Mouse (Mus musculus) liver, postnatal 0 days (tissue): ENCODE data around the gene Iqcb1. TPM values are rescaled to one million over a fixed set of nuclear protein-coding genes. Genes with fewer than 3 reads are reported as not detected.

Source experiments
- ATAC-seq: fragments of 200-750 bp; cut with Nextera tagmentation; 2 replicates; pipeline ENCODE4 v1.8.0; 2017; ENCODE audit warnings: mild to moderate bottlenecking, moderate library complexity
- DNase-seq: peaks from one replicate; pipeline ENCODE4 v3.0.0-alpha.2; 2016
- H3K27ac ChIP-seq: fragments of 300-500 bp; sonication (generic); 2 replicates; pipeline ENCODE4 v1.5.1; 2014; ENCODE audit warnings: antibody characterized with exemption, moderate library complexity, mild to moderate bottlenecking, low read depth
- H3K27me3 ChIP-seq: fragments of 300-500 bp; sonication (generic); 2 replicates; pipeline ENCODE4 v1.6.1; 2014; ENCODE audit warnings: low read length, control low read depth, mixed read lengths; ENCODE audit not compliant: insufficient read depth
- H3K36me3 ChIP-seq: fragments of 300-500 bp; sonication (generic); replicated peaks from 2 replicates; pipeline ENCODE4 v1.6.1; 2014; ENCODE audit warnings: mild to moderate bottlenecking, control low read depth, low read length, moderate library complexity, mixed read lengths; ENCODE audit not compliant: insufficient read depth
- H3K4me1 ChIP-seq: fragments of 300-500 bp; sonication (generic); 2 replicates; pipeline ENCODE4 v1.6.1; 2014; ENCODE audit warnings: antibody characterized with exemption, mild to moderate bottlenecking, control low read depth; ENCODE audit not compliant: insufficient read depth
- H3K4me2 ChIP-seq: fragments of 300-500 bp; sonication (generic); 2 replicates; pipeline ENCODE4 v1.6.1; 2014; ENCODE audit warnings: low read depth, mild to moderate bottlenecking, low read length, moderate library complexity, mixed read lengths
- H3K4me3 ChIP-seq: fragments of 300-500 bp; sonication (generic); 2 replicates; pipeline ENCODE4 v1.5.1; 2014; ENCODE audit warnings: low read depth, low read length
- H3K9ac ChIP-seq: fragments of 300-500 bp; sonication (generic); replicated peaks from 2 replicates; pipeline ENCODE4 v1.6.1; 2014; ENCODE audit warnings: mild to moderate bottlenecking, moderate library complexity
- H3K9me3 ChIP-seq: fragments of 300-500 bp; sonication (generic); 2 replicates; pipeline ENCODE4 v1.6.1; 2016; ENCODE audit warnings: mild to moderate bottlenecking, control low read depth, low read length, mixed read lengths
- CTCF ChIP-seq: sonication (generic); IDR thresholded peaks from 2 replicates; pipeline ENCODE4 v1.5.1; 2016; ENCODE audit warnings: antibody characterized with exemption, low read depth
- EP300 ChIP-seq: IDR thresholded peaks from 2 replicates; pipeline ENCODE4 v1.6.1; 2016; ENCODE audit warnings: antibody characterized with exemption, low read depth, mild to moderate bottlenecking
- WGBS: fragments of 180-500 bp; shearing (Covaris S2); extraction: QIAGEN DNeasy Blood & Tissue Kit; methylation state at CpG from one replicate; pipeline ENCODE4 v1.1.7; 2014; ENCODE audit not compliant: insufficient replicate concordance; 5-methylcytosine and 5-hydroxymethylcytosine counted together
- microRNA-seq: library from miRNA; unstranded; fragments of <30 nt; microRNA quantifications from one replicate; pipeline ENCODE4, GENCODE M21; 2016
- polyA plus RNA-seq: library from polyadenylated mRNA; unstranded; fragments of >200 nt; fragmentation: Nextera tagmentation; extraction: Ambion mirVana; gene quantifications from 2 replicates; pipeline ENCODE4 v1.2.1, GENCODE M21; 2015

The Iqcb1 gene
- polyA plus RNA-seq, 1 experiment from 2014 or later: 7.8 TPM

- no peak for TF ChIP-seq CTCF
- TF ChIP-seq EP300: no peak
Observed at GRCm38 (mm10) chr16:36921980-36922379, 93.8 kb downstream of the Iqcb1 start.

More at GRCm38 (mm10) chr16:36921980-36922379, 93.8 kb downstream of the Iqcb1 start:
- no peak overlapping the region for H3K4me2 ChIP-seq
- no peak overlapping the region for H3K27ac ChIP-seq
- ATAC-seq: no peak
- peaks cover 53% of the 10 kb centered on the region for H3K36me3 ChIP-seq
- H3K27me3 ChIP-seq: no peaks in the 10 kb centered on the region
- no peak for DNase-seq
- no peaks in the 10 kb centered on the region for H3K4me1 ChIP-seq
- H3K4me3 ChIP-seq: no peak overlapping the region
- H3K9me3 ChIP-seq: no peaks in the 10 kb centered on the region
- H3K9ac ChIP-seq: no peak overlapping the region
- WGBS: 75% methylated on average over 6 of the region's 6 CpGs

Small RNA genes lying within 50 kb of the gene (microRNA-seq; reads per million reads assigned to microRNA genes)
- not detected for gene Gm22617

Other genes with a start within 250 kb of the Iqcb1 start
- 7.7 and 9.3 TPM in 2 replicates for gene Cd86, start 162.3 kb upstream of the Iqcb1 start, polyA plus RNA-seq
- gene Ildr1, start 134.4 kb upstream of the Iqcb1 start, polyA plus RNA-seq: 0.19 and 0.30 TPM in 2 replicates
- gene Slc15a2, start 43.4 kb upstream of the Iqcb1 start, polyA plus RNA-seq: 0.20 and 1.8 TPM in 2 replicates
- 0.70 and 1.3 TPM in 2 replicates for gene Eaf2, start 46.6 kb downstream of the Iqcb1 start, polyA plus RNA-seq
- gene Golgb1, start 46.8 kb downstream of the Iqcb1 start, polyA plus RNA-seq: 38.7 and 42.2 TPM in 2 replicates
- gene Hcls1, start 106.6 kb downstream of the Iqcb1 start, polyA plus RNA-seq: 17.7 and 18.4 TPM in 2 replicates
- 0.06 TPM in 1 of 2 replicates, not detected in the other for gene Fbxo40, start 162.1 kb downstream of the Iqcb1 start, polyA plus RNA-seq
- gene Polq, start 183.4 kb downstream of the Iqcb1 start, polyA plus RNA-seq: 2.3 and 2.7 TPM in 2 replicates